Mouse (Mus musculus): Measurements from ENCODE around the gene Nfya.

GRCm38 (mm10) chr17:48345824-48346223 is 63.9 kb downstream of the Nfya start:
- TF ChIP-seq POLR2A (IDR thresholded peaks at IDR 0.05; ENCODE audit: control insufficient read depth, low read depth, low read length) (no peak), CTCF (IDR thresholded peaks at IDR 0.05; ENCODE audit: control insufficient read depth, insufficient read depth, insufficient replicate concordance, low read depth, low read length) (no peak)

Measured in testis, adult 2 months (tissue).